Mouse (Mus musculus) ES-E14 (cell line): ENCODE data around the gene Meaf6. TPM values are rescaled to one million over a fixed set of nuclear protein-coding genes. Genes with fewer than 3 reads are reported as not detected.

Source experiments
- DNase-seq: peaks from one replicate; pipeline ENCODE4 v3.0.0-alpha.2; 2013; ENCODE audit warnings: low read depth, low spot score
- H3K27ac ChIP-seq: 2 replicates; pipeline ENCODE4 v1.5.1; 2012; ENCODE audit warnings: low read depth, mild to moderate bottlenecking, low read length, moderate library complexity, mixed read lengths; ENCODE audit not compliant: poor library complexity, insufficient read depth, severe bottlenecking
- H3K36me3 ChIP-seq: 2 replicates; pipeline ENCODE4 v1.6.1; 2012; ENCODE audit warnings: mild to moderate bottlenecking, low read length, moderate library complexity, mixed read lengths; ENCODE audit not compliant: control insufficient read depth, poor library complexity, insufficient read depth, severe bottlenecking
- H3K4me1 ChIP-seq, 2 experiments: fragments of 150-350 bp in 1 of 2; sonication (generic) in 1 of 2; 2 replicates each; pipeline ENCODE4 v1.6.1; 2012; ENCODE audit warnings: low read length in 2 of 2, mild to moderate bottlenecking in 1 of 2, mixed read lengths in 1 of 2; ENCODE audit not compliant: control insufficient read depth in 2 of 2, insufficient read depth in 2 of 2, poor library complexity in 1 of 2
- H3K4me3 ChIP-seq, 2 experiments: fragments of 150-350 bp in 1 of 2; sonication (generic) in 1 of 2; 2 replicates each; pipeline ENCODE4 v1.5.1; 2012; ENCODE audit warnings: low read length in 2 of 2, low read depth in 1 of 2, mild to moderate bottlenecking in 1 of 2, mixed read lengths in 1 of 2; ENCODE audit not compliant: insufficient read depth in 1 of 2, poor library complexity in 1 of 2, severe bottlenecking in 1 of 2
- H3K9ac ChIP-seq: 2 replicates; pipeline ENCODE4 v1.6.1; 2012; ENCODE audit warnings: low read depth, mild to moderate bottlenecking, low read length, mixed read lengths; ENCODE audit not compliant: poor library complexity, insufficient read depth, severe bottlenecking
- H3K9me3 ChIP-seq: fragments of 150-350 bp; sonication (generic); 2 replicates; pipeline ENCODE4 v1.6.1; 2012; ENCODE audit warnings: low read depth, mild to moderate bottlenecking, low read length; ENCODE audit not compliant: control insufficient read depth, insufficient read depth
- CHD2 ChIP-seq: IDR thresholded peaks from 2 replicates; pipeline ENCODE4 v1.6.1; 2014; ENCODE audit warnings: mild to moderate bottlenecking, low read depth, low read length, inconsistent platforms
- HCFC1 ChIP-seq: IDR thresholded peaks from 2 replicates; pipeline ENCODE4 v1.6.1; 2012; ENCODE audit warnings: low read length, inconsistent platforms, borderline replicate concordance; ENCODE audit not compliant: insufficient read depth
- MAFK ChIP-seq: IDR thresholded peaks from 2 replicates; pipeline ENCODE4 v1.6.1; 2014; ENCODE audit warnings: mild to moderate bottlenecking, low read depth, low read length, inconsistent platforms; ENCODE audit not compliant: insufficient read depth
- ZC3H11A ChIP-seq: IDR thresholded peaks from 2 replicates; pipeline ENCODE4 v1.6.1; 2012; ENCODE audit warnings: low read depth, mild to moderate bottlenecking, inconsistent platforms, low read length, borderline replicate concordance
- ZNF384 ChIP-seq: IDR thresholded peaks from 2 replicates; pipeline ENCODE4 v1.6.1; 2012; ENCODE audit warnings: low read depth, low read length, inconsistent platforms
- in situ Hi-C, 2 experiments: fragments of 600-800 bp; cut with MboI; formaldehyde crosslinking; loops; one replicate each; pipeline ENCODE4 v1.15.1; 2025; ENCODE audit warnings: low sequenced_read_pairs in 2 of 2, inconsistent platforms in 1 of 2; ENCODE audit not compliant: unreplicated experiment in 2 of 2
- total RNA-seq: library from RNA; depleted of rRNA; stranded (reverse); fragments of 300-350 nt; gene quantifications from 2 replicates; pipeline ENCODE4 v1.2.3, GENCODE M21; 2012

The Meaf6 gene
- total RNA-seq, 1 experiment = 25.0 TPM

DNA sequence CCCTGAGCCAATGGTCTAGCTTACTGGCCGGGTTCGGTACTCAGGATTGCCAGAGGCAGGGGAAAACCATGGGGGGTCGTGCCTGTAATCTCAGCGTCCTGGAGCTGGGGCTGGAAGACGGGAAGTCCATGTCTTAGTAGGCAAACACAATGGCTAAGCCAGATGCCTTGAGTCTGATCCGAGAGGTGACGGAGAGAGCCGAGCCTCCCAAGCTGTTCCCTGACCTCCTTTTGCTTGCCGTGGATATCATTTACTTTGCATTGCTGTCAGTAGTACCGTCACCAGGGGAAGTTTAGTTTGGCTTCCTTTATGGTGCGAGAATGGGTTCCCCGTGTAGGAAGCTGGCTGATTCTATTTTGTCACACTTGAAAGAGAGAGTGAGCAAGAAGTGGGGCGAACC is 16.4 kb downstream of the Meaf6 start:
- H3K4me1 ChIP-seq = peaks cover 0 to 12% of the 10 kb centered on the region in 2 experiments; a peak in 2 of 4 replicates
- H3K36me3 ChIP-seq = peaks cover 5% of the 10 kb centered on the region; the same call in 1 of the 2 replicates
- no peak for DNase-seq
- no peak for TF ChIP-seq MAFK
- no peak for TF ChIP-seq ZC3H11A
- TF ChIP-seq ZNF384 = no peak
- no peak for TF ChIP-seq HCFC1
- no peak for TF ChIP-seq CHD2
- no peak overlapping the region for H3K4me3 ChIP-seq
- H3K9me3 ChIP-seq = no peaks in the 10 kb centered on the region
- in situ Hi-C loops = no loop called here
- H3K27ac ChIP-seq = no peak overlapping the region
- H3K9ac ChIP-seq = no peak overlapping the region

DNA sequence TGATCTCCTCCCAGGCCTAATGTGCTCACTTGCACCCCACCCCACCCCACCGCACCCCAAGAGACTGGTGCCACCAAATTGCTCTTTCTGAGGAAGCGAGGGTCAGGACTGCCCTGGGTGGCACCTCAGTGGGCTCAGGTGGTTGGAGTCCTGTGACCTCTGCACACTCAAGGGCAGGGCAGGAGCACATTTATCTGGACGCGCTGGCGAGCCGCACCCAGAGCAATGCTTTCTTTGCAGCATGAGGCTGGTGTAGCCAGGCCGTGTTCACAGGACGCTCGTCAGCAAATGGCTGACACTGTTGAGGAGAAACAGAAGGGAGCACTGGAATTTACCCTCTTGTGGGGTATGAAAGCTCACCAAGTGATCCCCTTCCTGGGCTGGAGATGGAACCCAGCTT is 20.4 kb downstream of the Meaf6 start:
- no peak overlapping the region for H3K4me3 ChIP-seq
- H3K4me1 ChIP-seq = peaks cover 0 to 12% of the 10 kb centered on the region in 2 experiments; a peak in 2 of 4 replicates
- DNase-seq = no peak
- H3K27ac ChIP-seq = no peak overlapping the region
- no peaks in the 10 kb centered on the region for H3K9me3 ChIP-seq
- no peak overlapping the region for H3K9ac ChIP-seq
- no peak for TF ChIP-seq HCFC1
- TF ChIP-seq CHD2 = no peak
- no peak for TF ChIP-seq MAFK
- no peak for TF ChIP-seq ZC3H11A
- TF ChIP-seq ZNF384 = no peak
- peaks cover 10% of the 10 kb centered on the region for H3K36me3 ChIP-seq
- in situ Hi-C loops = no loop called here

DNA sequence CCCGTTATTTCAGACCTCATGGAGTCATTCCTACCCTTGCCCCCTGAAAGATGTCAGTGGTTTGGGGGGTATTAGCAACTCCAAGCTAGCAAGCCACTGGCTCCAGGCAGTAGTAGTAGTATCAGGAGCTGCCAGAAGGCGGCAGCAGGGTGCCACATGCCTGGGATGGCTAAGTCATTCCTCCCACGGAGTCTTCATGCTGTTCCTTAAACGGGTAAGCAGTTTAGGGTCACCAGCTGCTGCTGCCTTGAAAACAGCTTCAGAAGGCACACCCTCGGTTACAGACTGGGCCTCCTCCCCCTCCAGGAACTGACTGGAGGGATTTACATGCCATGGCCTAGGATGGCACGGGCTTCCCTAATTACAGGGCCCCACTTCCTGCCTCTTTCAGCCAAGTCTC is 29.7 kb downstream of the Meaf6 start:
- DNase-seq = peak; percentile 56
- in situ Hi-C loops = no loop called here
- no peaks in the 10 kb centered on the region for H3K9me3 ChIP-seq
- no peak overlapping the region for H3K27ac ChIP-seq
- H3K36me3 ChIP-seq = peaks cover 8% of the 10 kb centered on the region
- H3K4me1 ChIP-seq = peaks cover 4 to 12% of the 10 kb centered on the region in 2 experiments; a peak in 2 of 4 replicates
- H3K4me3 ChIP-seq = no peak overlapping the region
- H3K9ac ChIP-seq = no peak overlapping the region
- peak; percentile 48; the same call in 1 of the 2 replicates for TF ChIP-seq MAFK
- TF ChIP-seq CHD2 = no peak
- no peak for TF ChIP-seq ZNF384
- peak; percentile 36; the same call in 1 of the 2 replicates for TF ChIP-seq ZC3H11A
- no peak for TF ChIP-seq HCFC1

DNA sequence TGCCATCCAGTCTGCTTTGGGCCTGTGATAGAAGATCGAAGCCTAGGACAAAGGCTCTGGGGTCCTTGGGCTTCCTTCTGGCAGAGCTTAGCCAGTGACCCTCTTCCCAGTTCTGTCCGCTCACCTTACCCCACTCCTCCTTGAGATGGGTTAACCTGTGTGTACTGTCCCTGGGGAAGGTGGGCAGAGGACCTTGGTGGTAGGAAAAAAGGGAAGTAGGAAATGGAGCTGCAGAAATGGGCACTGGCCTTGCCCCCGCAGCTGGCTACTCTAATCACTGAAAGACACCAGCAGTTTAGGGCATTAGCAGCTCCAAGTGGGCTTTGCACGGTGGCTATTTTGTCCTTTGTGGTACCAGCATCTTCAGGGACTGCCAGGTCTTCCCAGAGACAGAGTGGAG is 30.1 kb downstream of the Meaf6 start:
- H3K36me3 ChIP-seq = peaks cover 12% of the 10 kb centered on the region
- H3K9me3 ChIP-seq = no peaks in the 10 kb centered on the region
- in situ Hi-C loops = no loop called here
- H3K9ac ChIP-seq = no peak overlapping the region
- DNase-seq = no peak
- TF ChIP-seq HCFC1 (no peak), ZC3H11A (no peak), ZNF384 (no peak), CHD2 (no peak), MAFK (no peak)
- no peak overlapping the region for H3K27ac ChIP-seq
- H3K4me1 ChIP-seq = peaks cover 4 to 12% of the 10 kb centered on the region in 2 experiments; a peak in 2 of 4 replicates
- H3K4me3 ChIP-seq = no peak overlapping the region

DNA sequence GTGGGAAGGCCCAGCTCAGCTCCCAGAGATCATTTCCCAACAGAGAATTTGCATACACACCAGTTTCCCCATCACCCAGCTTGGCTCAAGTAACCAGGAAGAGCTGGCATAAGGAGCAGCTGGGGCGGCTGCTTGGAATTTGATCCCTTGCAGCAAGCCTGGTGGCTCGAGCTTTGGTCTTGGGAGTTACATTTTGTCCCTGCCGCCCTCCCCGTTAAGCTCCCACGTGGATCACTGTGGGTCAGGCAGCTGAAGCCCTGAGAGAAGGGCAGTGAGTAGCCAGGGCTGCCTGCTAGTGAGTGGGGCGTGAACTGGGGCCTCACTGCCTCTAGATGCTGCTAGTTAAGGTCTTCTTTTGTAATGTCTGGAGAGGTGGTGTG is 30.8 kb downstream of the Meaf6 start:
- Histone ChIP-seq H3K9me3 (no peaks in the 10 kb centered on the region), H3K9ac (no peak overlapping the region), H3K4me3 (no peak overlapping the region), H3K27ac (no peak overlapping the region), H3K4me1 (peaks cover 4 to 12% of the 10 kb centered on the region in 2 experiments; a peak in 2 of 4 replicates), H3K36me3 (peaks cover 15% of the 10 kb centered on the region)
- no peak for DNase-seq
- in situ Hi-C loops = no loop called here
- TF ChIP-seq CHD2 = no peak
- no peak for TF ChIP-seq HCFC1
- TF ChIP-seq ZC3H11A = no peak
